ENCODE assay signal across 15 mouse cellular contexts in the genomic region with DNA sequence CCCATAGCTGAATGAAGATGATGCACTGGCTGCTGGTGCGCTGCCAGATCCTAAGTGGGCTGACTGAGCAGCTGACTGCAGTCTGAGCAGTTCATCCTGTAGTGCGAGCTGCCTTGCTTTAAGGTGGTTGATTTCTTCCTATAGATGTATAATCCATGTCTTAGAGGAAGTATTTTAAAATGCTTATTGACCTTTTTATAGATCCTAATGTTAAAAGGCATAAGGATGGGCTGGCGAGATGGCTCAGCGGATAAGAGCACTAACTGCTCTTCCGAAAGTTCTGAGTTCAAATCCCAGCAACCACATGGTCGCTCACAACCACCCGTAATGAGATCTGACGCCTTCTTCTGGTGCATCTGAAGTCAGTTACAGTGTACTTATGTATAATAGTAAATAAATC.
"Had no signal": no experiment of that assay in that cellular context is flagged by ENCODE, and none has a peak within 500 bp of the region (broad histone marks: within the 10 kb centered on the region; RNA-seq: fewer than 3 reads in every experiment).

No protein-coding gene starts in this region.

- H3K27me3 ChIP-seq: neural tube, embryonic 15.5 days; stomach, embryonic 15.5 days had no signal

- H3K9me3 ChIP-seq: neural tube, embryonic 15.5 days; stomach, embryonic 15.5 days had no signal

- H3K4me2 ChIP-seq: neural tube, embryonic 15.5 days; stomach, embryonic 15.5 days had no signal

- H3K4me1 ChIP-seq: neural tube, embryonic 15.5 days; stomach, embryonic 15.5 days had no signal

- H3K4me3 ChIP-seq: neural tube, embryonic 15.5 days; stomach, embryonic 15.5 days had no signal

- H3K27ac ChIP-seq: neural tube, embryonic 15.5 days; stomach, embryonic 15.5 days; stomach, postnatal 0 days had no signal

- DNase-seq: retina, postnatal 1 day; right cerebral cortex, adult 18-20 months; right cerebral cortex, postnatal 14 days; right cerebral cortex, postnatal 25 days; right cerebral cortex, postnatal 4 days; spleen, adult 18-20 months; thymus, adult 18-20 months; thymus, adult 2 months; thymus, postnatal 14 days; thymus, postnatal 25 days; thymus, postnatal 36 days; thymus, postnatal 4 days had no signal

- H3K9ac ChIP-seq: neural tube, embryonic 15.5 days; stomach, embryonic 15.5 days had no signal
